Mouse (Mus musculus): ENCODE results near the gene Tmcc2.

- peak; percentile 77 for TF ChIP-seq POLR2A (IDR thresholded peaks at IDR 0.05; ENCODE audit: insufficient read length, low read depth)
- peak in 1 of 3 experiments; percentile 55 for TF ChIP-seq MYOD1 (IDR thresholded peaks at IDR 0.05; ENCODE audit: control insufficient read depth in 1 of 3, insufficient read length in 2 of 3, low read depth in 2 of 3)
- peak in 1 of 3 experiments; percentile 56 for TF ChIP-seq MYOG (IDR thresholded peaks at IDR 0.05; ENCODE audit: control insufficient read depth in 1 of 3, insufficient read depth in 1 of 3, insufficient read length in 2 of 3, low read depth in 2 of 3)
- no peak for TF ChIP-seq MAX (IDR thresholded peaks at IDR 0.05; ENCODE audit: low read depth)
- TF ChIP-seq CEBPB (IDR thresholded peaks at IDR 0.05; ENCODE audit: insufficient read depth, poor library complexity, severe bottlenecking), result no peak
- TF ChIP-seq REST (IDR thresholded peaks at IDR 0.05; ENCODE audit: insufficient read depth, insufficient read length), result no peak
- peak; percentile 78 for TF ChIP-seq POLR2AphosphoS2 (IDR thresholded peaks at IDR 0.05; ENCODE audit: insufficient read length, low read depth)
- no peak for TF ChIP-seq USF1 (IDR thresholded peaks at IDR 0.05; ENCODE audit: low read depth)
- TF ChIP-seq TCF12 (IDR thresholded peaks at IDR 0.05; ENCODE audit: insufficient read depth, poor library complexity, severe bottlenecking), result no peak
- TF ChIP-seq E2F4 (IDR thresholded peaks at IDR 0.05; ENCODE audit: insufficient read depth), result no peak
- TF ChIP-seq TCF3 (IDR thresholded peaks at IDR 0.05; ENCODE audit: insufficient read length, low read depth), result no peak
These were observed 520 bp upstream of the Tmcc2 start for GRCm38 (mm10) chr1:132391580-132392022.
